Mouse (Mus musculus) MEL (cell line): ENCODE measurements at regions not wholly inside any gene's neighbourhood (a gene's known extent, or its start where the extent isn't known, plus 50 kb on each side); places are given as distances from the start of the nearest gene placed in this dataset.

Experiments
- DNase-seq: peaks from one replicate; pipeline ENCODE4 v3.0.0; 2011; ENCODE audit warnings: low read depth, low spot score
- H3K27ac ChIP-seq: 2 replicates; pipeline ENCODE4 v1.5.1; 2012; ENCODE audit warnings: low read depth, mild to moderate bottlenecking, control low read depth, low read length, moderate library complexity; ENCODE audit not compliant: control insufficient read depth
- H3K27me3 ChIP-seq, 2 experiments: fragments of 150-350 bp in 1 of 2; sonication (generic) in 1 of 2; 2 replicates each; pipeline ENCODE4 v1.6.1; 2012; ENCODE audit warnings: low read length in 2 of 2, mild to moderate bottlenecking in 2 of 2, improper control_type of control experiment in 1 of 2, moderate library complexity in 1 of 2; ENCODE audit not compliant: insufficient read depth in 2 of 2, control insufficient read depth in 1 of 2
- H3K36me3 ChIP-seq, 2 experiments: 2 replicates each; pipeline ENCODE4 v1.6.1; 2012 to 2014; ENCODE audit warnings: low read length in 2 of 2, improper control_type of control experiment in 1 of 2, inconsistent platforms in 1 of 2, mild to moderate bottlenecking in 1 of 2; ENCODE audit not compliant: insufficient read depth in 2 of 2, control insufficient read depth in 1 of 2
- H3K4me1 ChIP-seq, 2 experiments: fragments of 150-350 bp in 1 of 2; sonication (generic) in 1 of 2; 2 replicates each; pipeline ENCODE4 v1.6.1; 2012; ENCODE audit warnings: low read length in 2 of 2, improper control_type of control experiment in 1 of 2, mild to moderate bottlenecking in 1 of 2; ENCODE audit not compliant: insufficient read depth in 2 of 2, control insufficient read depth in 1 of 2
- H3K4me3 ChIP-seq, 2 experiments: fragments of 150-350 bp in 1 of 2; sonication (generic) in 1 of 2; 2 replicates each; pipeline ENCODE4 v1.5.1; 2012; ENCODE audit warnings: low read depth in 2 of 2, low read length in 2 of 2, mild to moderate bottlenecking in 2 of 2, moderate library complexity in 2 of 2, control low read depth in 1 of 2, improper control_type of control experiment in 1 of 2; ENCODE audit not compliant: control insufficient read depth in 1 of 2, insufficient read depth in 1 of 2
- H3K79me2 ChIP-seq: 2 replicates; pipeline ENCODE4 v1.6.1; 2012; ENCODE audit warnings: mild to moderate bottlenecking, low read length, moderate library complexity; ENCODE audit not compliant: control insufficient read depth, poor library complexity, insufficient read depth
- H3K9ac ChIP-seq: 2 replicates; pipeline ENCODE4 v1.6.1; 2012; ENCODE audit warnings: low read depth, mild to moderate bottlenecking, control low read depth, low read length, moderate library complexity; ENCODE audit not compliant: control insufficient read depth, poor library complexity, severe bottlenecking
- H3K9me3 ChIP-seq: fragments of 150-350 bp; sonication (generic); replicated peaks from 2 replicates; pipeline ENCODE4 v1.6.1; 2012; ENCODE audit warnings: mild to moderate bottlenecking, low read length, improper control_type of control experiment, moderate library complexity; ENCODE audit not compliant: insufficient read depth
- BHLHE40 ChIP-seq: IDR thresholded peaks from 2 replicates; pipeline ENCODE4 v1.6.1; 2012; ENCODE audit warnings: low read depth, mild to moderate bottlenecking, inconsistent platforms, low read length, improper control_type of control experiment, borderline replicate concordance
- CHD1 ChIP-seq: IDR thresholded peaks from 2 replicates; pipeline ENCODE4 v1.6.1; 2012; ENCODE audit warnings: low read depth, mild to moderate bottlenecking, inconsistent platforms, low read length, improper control_type of control experiment
- E2F4 ChIP-seq: IDR thresholded peaks from 2 replicates; pipeline ENCODE4 v1.6.1; 2011; ENCODE audit warnings: low read depth, low read length, improper control_type of control experiment, borderline replicate concordance
- ELF1 ChIP-seq: IDR thresholded peaks from 2 replicates; pipeline ENCODE4 v1.6.1; 2014; ENCODE audit warnings: low read depth, mild to moderate bottlenecking, inconsistent platforms, low read length, improper control_type of control experiment, moderate library complexity
- ETS1 ChIP-seq: IDR thresholded peaks from 2 replicates; pipeline ENCODE4 v1.6.1; 2012; ENCODE audit warnings: low read depth, mild to moderate bottlenecking, inconsistent platforms, low read length, improper control_type of control experiment, moderate library complexity
- GATA1 ChIP-seq: IDR thresholded peaks from 2 replicates; pipeline ENCODE4 v1.6.1; 2011; ENCODE audit warnings: low read depth, low read length, improper control_type of control experiment
- HCFC1 ChIP-seq: IDR thresholded peaks from 2 replicates; pipeline ENCODE4 v1.6.1; 2012; ENCODE audit warnings: low read depth, mild to moderate bottlenecking, inconsistent platforms, low read length, improper control_type of control experiment, moderate library complexity
- JUND ChIP-seq: IDR thresholded peaks from 2 replicates; pipeline ENCODE4 v1.6.1; 2011; ENCODE audit warnings: low read depth, mild to moderate bottlenecking, improper control_type of control experiment, low read length
- KAT2A ChIP-seq: conservative IDR thresholded peaks from 2 replicates; pipeline ENCODE4 v1.6.1; 2012; ENCODE audit warnings: low read depth, low read length, improper control_type of control experiment, inconsistent platforms
- MAX ChIP-seq: IDR thresholded peaks from 2 replicates; pipeline ENCODE4 v1.6.1; 2011; ENCODE audit warnings: low read length, improper control_type of control experiment
- MEF2A ChIP-seq: IDR thresholded peaks from 2 replicates; pipeline ENCODE4 v1.6.1; 2014; ENCODE audit warnings: low read depth, mild to moderate bottlenecking, inconsistent platforms, low read length, improper control_type of control experiment; ENCODE audit not compliant: poor library complexity, insufficient replicate concordance, severe bottlenecking; ENCODE audit errors: extremely low read depth
- MXI1 ChIP-seq: IDR thresholded peaks from 2 replicates; pipeline ENCODE4 v1.6.1; 2011; ENCODE audit warnings: mild to moderate bottlenecking, low read depth, low read length, improper control_type of control experiment
- MYC ChIP-seq: IDR thresholded peaks from 2 replicates; pipeline ENCODE4 v1.6.1; 2011; ENCODE audit warnings: low read depth, mild to moderate bottlenecking, low read length, improper control_type of control experiment, moderate library complexity
- NELFE ChIP-seq: IDR thresholded peaks from 2 replicates; pipeline ENCODE4 v1.6.1; 2011; ENCODE audit warnings: low read depth, low read length, improper control_type of control experiment
- NRF1 ChIP-seq: IDR thresholded peaks from 2 replicates; pipeline ENCODE4 v1.6.1; 2014; ENCODE audit warnings: low read depth, mild to moderate bottlenecking, inconsistent platforms, low read length, improper control_type of control experiment, moderate library complexity; ENCODE audit not compliant: poor library complexity, insufficient read depth, severe bottlenecking
- POLR2A ChIP-seq, 2 experiments: IDR thresholded peaks; 2 replicates each; pipeline ENCODE4 v1.6.1; 2011 to 2012; ENCODE audit warnings: low read length in 2 of 2, mild to moderate bottlenecking in 2 of 2, control low read depth in 1 of 2, improper control_type of control experiment in 1 of 2, low read depth in 1 of 2, moderate library complexity in 1 of 2; ENCODE audit not compliant: control insufficient read depth in 1 of 2, insufficient read depth in 1 of 2, poor library complexity in 1 of 2
- RAD21 ChIP-seq: IDR thresholded peaks from 2 replicates; pipeline ENCODE4 v1.6.1; 2011; ENCODE audit warnings: mild to moderate bottlenecking, low read depth, low read length, improper control_type of control experiment
- TAL1 ChIP-seq: IDR thresholded peaks from 2 replicates; pipeline ENCODE4 v1.6.1; 2012; ENCODE audit warnings: mild to moderate bottlenecking, inconsistent platforms, low read length, moderate library complexity, mixed read lengths
- TBP ChIP-seq: IDR thresholded peaks from 2 replicates; pipeline ENCODE4 v1.8.0; 2011; ENCODE audit warnings: low read depth, low read length, improper control_type of control experiment
- TCF12 ChIP-seq: IDR thresholded peaks from 2 replicates; pipeline ENCODE4 v1.6.1; 2014; ENCODE audit warnings: low read depth, mild to moderate bottlenecking, inconsistent platforms, low read length, improper control_type of control experiment, moderate library complexity
- ZC3H11A ChIP-seq: IDR thresholded peaks from 2 replicates; pipeline ENCODE4 v1.6.1; 2012; ENCODE audit warnings: low read depth, mild to moderate bottlenecking, inconsistent platforms, low read length, improper control_type of control experiment
- ZKSCAN1 ChIP-seq: IDR thresholded peaks from 2 replicates; pipeline ENCODE4 v1.6.1; 2012; ENCODE audit warnings: low read depth, mild to moderate bottlenecking, inconsistent platforms, low read length, improper control_type of control experiment, moderate library complexity
- ZMIZ1 ChIP-seq: IDR thresholded peaks from 2 replicates; pipeline ENCODE4 v1.6.1; 2012; ENCODE audit warnings: low read depth, mild to moderate bottlenecking, inconsistent platforms, low read length, improper control_type of control experiment, moderate library complexity
- ZNF384 ChIP-seq: IDR thresholded peaks from 2 replicates; pipeline ENCODE4 v1.6.1; 2012; ENCODE audit warnings: low read depth, mild to moderate bottlenecking, inconsistent platforms, low read length, improper control_type of control experiment

DNA sequence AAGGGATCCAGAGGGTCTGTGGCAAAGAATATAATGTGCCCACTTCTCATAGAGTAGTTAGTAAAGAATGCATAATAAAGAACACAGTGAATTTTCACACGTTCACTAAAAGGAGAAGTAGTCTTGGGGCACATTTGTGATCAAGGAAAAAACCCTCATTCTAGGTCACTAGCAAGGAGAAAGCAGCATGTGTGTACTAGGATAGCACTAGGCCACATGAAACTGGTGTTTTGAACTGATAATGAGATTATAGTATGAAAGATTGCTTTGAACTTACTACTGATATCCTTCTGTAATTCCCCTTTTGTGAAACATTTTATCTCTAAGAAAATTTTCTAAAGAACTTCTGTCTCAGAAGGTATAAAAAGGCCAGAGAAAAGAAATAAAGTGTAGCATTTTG is 492.6 kb upstream of the Brinp3 start (continued):
- TF ChIP-seq TCF12 (peak; percentile 91), TAL1 (peak; percentile 37; the same call in 1 of the 2 replicates), JUND (no peak), TBP (no peak), ELF1 (no peak), MXI1 (no peak), MEF2A (no peak), GATA1 (peak; percentile 90), KAT2A (no peak), MAX (peak; percentile 77), MYC (peak; percentile 67; the same call in 1 of the 2 replicates), BHLHE40 (peak; percentile 47; the same call in 1 of the 2 replicates), CHD1 (no peak), POLR2A (IDR thresholded peaks at IDR 0.05; ENCODE audit: control insufficient read depth in 1 of 2, insufficient read depth in 1 of 2, low read depth in 1 of 2, low read length in 2 of 2, poor library complexity in 1 of 2) (no peak)

DNA sequence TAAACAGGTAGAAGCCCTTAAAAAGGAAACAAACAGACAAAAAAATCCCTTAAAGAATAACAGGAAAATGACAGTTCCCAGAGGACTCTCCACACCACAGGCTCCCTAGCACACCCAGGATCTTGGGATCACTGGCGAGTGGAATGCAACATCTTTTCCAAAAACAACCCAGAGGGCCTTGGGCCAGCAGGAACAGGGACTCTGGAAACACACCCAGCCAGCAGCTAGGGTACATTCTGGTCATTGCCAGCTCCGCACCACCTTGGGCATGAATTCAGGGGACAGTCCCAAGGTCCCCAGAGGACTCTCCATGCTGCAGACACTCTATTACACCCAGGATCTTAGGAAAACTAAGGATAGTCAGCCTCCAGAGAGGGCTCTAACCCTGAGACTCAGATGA is 479.5 kb upstream of the Brinp3 start:
- Histone ChIP-seq H3K36me3 (no peaks in the 10 kb centered on the region), H3K4me1 (no peaks in the 10 kb centered on the region), H3K79me2 (no peaks in the 10 kb centered on the region), H3K9ac (no peak overlapping the region), H3K9me3 (no peaks in the 10 kb centered on the region), H3K27me3 (no peaks in the 10 kb centered on the region), H3K4me3 (no peak overlapping the region), H3K27ac (no peak overlapping the region)
- no peak for TF ChIP-seq ZKSCAN1
- no peak for TF ChIP-seq NELFE
- no peak for TF ChIP-seq ELF1
- no peak for TF ChIP-seq RAD21
- no peak for TF ChIP-seq E2F4
- no peak for TF ChIP-seq NRF1
- no peak for TF ChIP-seq HCFC1
- no peak for TF ChIP-seq MEF2A
- TF ChIP-seq KAT2A = no peak
- no peak for TF ChIP-seq MXI1
- TF ChIP-seq ZMIZ1 = no peak
- TF ChIP-seq ZNF384 = no peak
- TF ChIP-seq MYC = no peak
- TF ChIP-seq ZC3H11A = no peak
- TF ChIP-seq CHD1 = no peak
- TF ChIP-seq ETS1 = no peak
- DNase-seq = no peak
